Mouse (Mus musculus): ENCODE measurements around the gene Loxl1. TPM values are rescaled to one million over a fixed set of nuclear protein-coding genes. Genes with fewer than 3 reads are reported as not detected.

Gene Loxl1
- polyA plus RNA-seq, 1 experiment from 2014 or later = 10.2 TPM

GRCm38 (mm10) chr9:58246083-58246591 is 66.8 kb downstream of the Loxl1 start:
- DNase-seq (ENCODE audit: low spot score) (no peak), ATAC-seq (replicated peaks; ENCODE audit: low FRiP score) (no peak)
- H3K9me3 ChIP-seq (ENCODE audit: control insufficient read depth, low read length) = no peaks in the 10 kb centered on the region
- no peak overlapping the region for H3K9ac ChIP-seq (ENCODE audit: low read length)
- no peaks in the 10 kb centered on the region for H3K36me3 ChIP-seq (ENCODE audit: control insufficient read depth, insufficient read depth, low read length)
- peaks cover 13% of the 10 kb centered on the region for H3K4me1 ChIP-seq (replicated peaks; ENCODE audit: control insufficient read depth, insufficient read depth, low read length)
- H3K4me2 ChIP-seq (ENCODE audit: low read depth, low read length, severe bottlenecking) = no peak overlapping the region
- 85% methylated on average over 4 of the region's 4 CpGs for WGBS
- no peaks in the 10 kb centered on the region for H3K27me3 ChIP-seq (ENCODE audit: control insufficient read depth, insufficient read depth, low read length)
- no peak overlapping the region for H3K4me3 ChIP-seq (ENCODE audit: low read depth, low read length)
- no peak overlapping the region for H3K27ac ChIP-seq (ENCODE audit: low read depth, low read length)

DNA sequence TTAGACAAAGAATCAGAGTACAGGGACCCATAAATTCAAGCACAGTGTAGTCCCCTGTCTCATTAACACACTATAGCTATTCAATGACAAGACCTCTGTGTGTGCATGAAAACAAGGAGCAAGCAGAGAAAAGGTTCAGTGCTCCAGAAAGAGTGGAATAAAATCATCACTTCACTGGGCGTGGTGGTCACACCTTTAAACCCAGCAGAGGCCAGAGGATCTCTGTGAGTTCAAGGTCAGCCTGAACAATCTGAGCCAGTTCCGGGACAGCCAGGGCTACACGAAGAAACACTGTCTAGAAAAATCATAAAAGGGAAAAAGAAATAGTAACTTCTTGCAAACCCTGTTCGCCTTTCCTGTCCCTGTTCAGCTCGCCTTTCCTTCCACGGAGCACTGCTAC is 69.3 kb downstream of the Loxl1 start:
- no peak overlapping the region for H3K9ac ChIP-seq (ENCODE audit: low read length)
- ATAC-seq (replicated peaks; ENCODE audit: low FRiP score) = no peak
- H3K4me3 ChIP-seq (ENCODE audit: low read depth, low read length) = no peak overlapping the region
- H3K27ac ChIP-seq (ENCODE audit: low read depth, low read length) = no peak overlapping the region
- no peak overlapping the region for H3K4me2 ChIP-seq (ENCODE audit: low read depth, low read length, severe bottlenecking)
- peaks cover 7% of the 10 kb centered on the region; the same call in 1 of the 2 replicates for H3K4me1 ChIP-seq (replicated peaks; ENCODE audit: control insufficient read depth, insufficient read depth, low read length)
- no peaks in the 10 kb centered on the region for H3K36me3 ChIP-seq (ENCODE audit: control insufficient read depth, insufficient read depth, low read length)
- H3K27me3 ChIP-seq (ENCODE audit: control insufficient read depth, insufficient read depth, low read length) = no peaks in the 10 kb centered on the region
- H3K9me3 ChIP-seq (ENCODE audit: control insufficient read depth, low read length) = no peaks in the 10 kb centered on the region
- no peak for DNase-seq (ENCODE audit: low spot score)
- WGBS = 90% methylated on average over 6 of the region's 6 CpGs

GRCm38 (mm10) chr9:58242696-58243095 is 70.3 kb downstream of the Loxl1 start:
- WGBS = 90% methylated on average over 5 of the region's 5 CpGs
- no peak overlapping the region for H3K27ac ChIP-seq (ENCODE audit: low read depth, low read length)
- H3K36me3 ChIP-seq (ENCODE audit: control insufficient read depth, insufficient read depth, low read length) = no peaks in the 10 kb centered on the region
- ATAC-seq (replicated peaks; ENCODE audit: low FRiP score) = no peak
- DNase-seq (ENCODE audit: low spot score) = no peak
- no peaks in the 10 kb centered on the region for H3K9me3 ChIP-seq (ENCODE audit: control insufficient read depth, low read length)
- H3K9ac ChIP-seq (ENCODE audit: low read length) = no peak overlapping the region
- H3K4me1 ChIP-seq (replicated peaks; ENCODE audit: control insufficient read depth, insufficient read depth, low read length) = peaks cover 5% of the 10 kb centered on the region; the same call in 1 of the 2 replicates
- H3K27me3 ChIP-seq (ENCODE audit: control insufficient read depth, insufficient read depth, low read length) = no peaks in the 10 kb centered on the region
- no peak overlapping the region for H3K4me3 ChIP-seq (ENCODE audit: low read depth, low read length)
- H3K4me2 ChIP-seq (ENCODE audit: low read depth, low read length, severe bottlenecking) = no peak overlapping the region

DNA sequence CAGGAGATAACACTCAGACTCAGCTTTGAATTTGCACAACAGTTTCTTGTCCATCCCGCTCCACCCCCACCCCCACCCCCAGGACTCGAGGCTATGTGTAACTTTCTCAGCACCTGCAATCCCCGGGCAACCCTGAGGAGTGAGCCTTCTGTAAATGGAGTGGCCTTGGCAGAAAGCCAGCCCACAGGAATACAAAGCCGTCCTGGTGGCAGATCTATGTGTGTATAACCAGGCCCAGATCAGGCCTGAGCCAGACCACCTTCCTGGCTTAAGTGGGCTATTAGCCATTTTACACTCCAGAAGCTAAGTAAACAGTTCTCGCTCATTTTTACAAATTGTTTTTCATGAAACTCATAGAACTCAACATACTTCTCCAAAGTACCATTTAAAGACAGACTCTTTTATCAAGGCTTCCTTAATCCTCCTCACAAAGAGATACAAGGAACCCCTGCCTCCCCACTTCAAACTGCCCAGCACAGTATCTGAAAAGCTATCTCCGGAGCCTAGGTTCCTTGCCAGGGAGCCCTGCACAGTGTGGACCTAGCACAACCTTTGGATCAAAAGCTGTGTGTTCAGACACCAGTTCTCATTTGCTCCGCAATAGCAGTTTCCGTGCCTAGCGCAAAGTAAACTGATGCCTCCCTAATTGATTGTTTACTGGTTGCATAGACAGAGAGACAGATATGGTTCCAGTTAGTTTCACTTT is 71.1 kb downstream of the Loxl1 start:
- no peak overlapping the region for H3K4me2 ChIP-seq (ENCODE audit: low read depth, low read length, severe bottlenecking)
- DNase-seq (ENCODE audit: low spot score) = peak; percentile 74
- 0 out of 2 replicates have a peak overlapping the region, but pooled peaks have one; percentile 25 for H3K27ac ChIP-seq (ENCODE audit: low read depth, low read length)
- peak; percentile 61; the same call in 1 of the 2 replicates for ATAC-seq (replicated peaks; ENCODE audit: low FRiP score)
- H3K4me1 ChIP-seq (replicated peaks; ENCODE audit: control insufficient read depth, insufficient read depth, low read length) = peaks cover 5% of the 10 kb centered on the region; the same call in 1 of the 2 replicates
- H3K36me3 ChIP-seq (ENCODE audit: control insufficient read depth, insufficient read depth, low read length) = no peaks in the 10 kb centered on the region
- no peaks in the 10 kb centered on the region for H3K27me3 ChIP-seq (ENCODE audit: control insufficient read depth, insufficient read depth, low read length)
- H3K9me3 ChIP-seq (ENCODE audit: control insufficient read depth, low read length) = no peaks in the 10 kb centered on the region
- 52% methylated on average over 9 of the region's 9 CpGs for WGBS
- no peak overlapping the region for H3K4me3 ChIP-seq (ENCODE audit: low read depth, low read length)
- H3K9ac ChIP-seq (ENCODE audit: low read length) = no peak overlapping the region

Other genes starting within 250 kb of the Loxl1 start
- 18.0 and 21.8 TPM in 2 replicates for gene Stra6, start 249.4 kb downstream of the Loxl1 start, polyA plus RNA-seq (2014; fragmentation: Nextera tagmentation; extraction: Ambion mirVana)
- gene Ccdc33, start 194.4 kb downstream of the Loxl1 start, polyA plus RNA-seq (2014; fragmentation: Nextera tagmentation; extraction: Ambion mirVana) = 0.88 and 1.1 TPM in 2 replicates
- gene Islr, start 108.9 kb downstream of the Loxl1 start, polyA plus RNA-seq (2014; fragmentation: Nextera tagmentation; extraction: Ambion mirVana) = 9.4 and 11.7 TPM in 2 replicates
- gene Islr2, start 108.9 kb downstream of the Loxl1 start, polyA plus RNA-seq (2014; fragmentation: Nextera tagmentation; extraction: Ambion mirVana) = 18.1 and 21.1 TPM in 2 replicates
- gene Pml, start 63.4 kb downstream of the Loxl1 start, polyA plus RNA-seq (2014; fragmentation: Nextera tagmentation; extraction: Ambion mirVana) = 13.6 and 13.7 TPM in 2 replicates
- gene Stoml1, start 60.0 kb downstream of the Loxl1 start, polyA plus RNA-seq (2014; fragmentation: Nextera tagmentation; extraction: Ambion mirVana) = 37.6 and 39.4 TPM in 2 replicates
- gene Tbc1d21, start 57.3 kb upstream of the Loxl1 start, polyA plus RNA-seq (2014; fragmentation: Nextera tagmentation; extraction: Ambion mirVana) = not detected in 2 replicates
- gene Insyn1, start 175.4 kb upstream of the Loxl1 start, polyA plus RNA-seq (2014; fragmentation: Nextera tagmentation; extraction: Ambion mirVana) = 2.4 and 3.4 TPM in 2 replicates
- gene Cd276, start 242.3 kb upstream of the Loxl1 start, polyA plus RNA-seq (2014; fragmentation: Nextera tagmentation; extraction: Ambion mirVana) = 34.7 and 35.8 TPM in 2 replicates

All from forebrain, embryonic 11.5 days (tissue).